Mouse (Mus musculus) CD4-positive naive resting alpha-beta T cell, adult 76 days (primary cell): ENCODE measurements around the gene Rcn1. TPM values are rescaled to one million over a fixed set of nuclear protein-coding genes. Genes with fewer than 3 reads are reported as not detected.

Source experiments
- total RNA-seq: library from RNA; stranded (reverse); gene quantifications from one replicate; pipeline ENCODE4 v1.2.4, GENCODE M21; 2023

The Rcn1 gene
- 16.1 TPM for total RNA-seq

GRCm38 (mm10) chr2:105399085-105399891, at the start of gene Rcn1:
TSS of gene Rcn1 (minus strand) at chr2:105399319.

Other genes starting within 250 kb of the Rcn1 start
- not detected for gene Them7, start 175.0 kb downstream of the Rcn1 start, total RNA-seq